Mouse (Mus musculus): ENCODE results near the gene Plcd4. TPM values are rescaled to one million over a fixed set of nuclear protein-coding genes. Genes with fewer than 3 reads are reported as not detected.

Plcd4 gene
- polyA plus RNA-seq, 1 experiment from 2014 or later, result 0.27 TPM

- Histone ChIP-seq H3K9ac (replicated peaks; ENCODE audit: low read depth) (peak within 1 kb of the TSS; percentile 50), H3K27ac (ENCODE audit: low read length) (peak within 1 kb of the TSS; percentile 55), H3K9me3 (ENCODE audit: low read length) (no peaks in the 10 kb centered on the region), H3K36me3 (ENCODE audit: insufficient read depth, low read length) (peaks cover 8% of the 10 kb centered on the region; the same call in 1 of the 2 replicates), H3K4me3 (ENCODE audit: low read depth, low read length) (peak within 1 kb of the TSS; percentile 72), H3K4me2 (replicated peaks; ENCODE audit: low read depth, low read length) (peak within 1 kb of the TSS; percentile 72), H3K27me3 (replicated peaks; ENCODE audit: insufficient read depth, low read length) (no peaks in the 10 kb centered on the region), H3K4me1 (ENCODE audit: insufficient read depth, low read depth, low read length) (peaks cover 5% of the 10 kb centered on the region; the same call in 1 of the 2 replicates)
- ATAC-seq, result peak; percentile 98
- DNase-seq (ENCODE audit: low spot score), result peak; percentile 100
- TF ChIP-seq CTCF (IDR thresholded peaks at IDR 0.05) (peak; percentile 40), EP300 (IDR thresholded peaks at IDR 0.05) (peak; percentile 80)
- WGBS, result 0% methylated on average over 48 of the region's 48 CpGs
Observed at GRCm38 (mm10) chr1:74587773-74588445, 45.2 kb downstream of the Plcd4 start, which contains the start of the genes Zfp142 and Bcs1l. TSS of gene Zfp142 (minus strand) at chr1:74588246. TSS of gene Bcs1l (plus strand) at chr1:74588289.

DNA sequence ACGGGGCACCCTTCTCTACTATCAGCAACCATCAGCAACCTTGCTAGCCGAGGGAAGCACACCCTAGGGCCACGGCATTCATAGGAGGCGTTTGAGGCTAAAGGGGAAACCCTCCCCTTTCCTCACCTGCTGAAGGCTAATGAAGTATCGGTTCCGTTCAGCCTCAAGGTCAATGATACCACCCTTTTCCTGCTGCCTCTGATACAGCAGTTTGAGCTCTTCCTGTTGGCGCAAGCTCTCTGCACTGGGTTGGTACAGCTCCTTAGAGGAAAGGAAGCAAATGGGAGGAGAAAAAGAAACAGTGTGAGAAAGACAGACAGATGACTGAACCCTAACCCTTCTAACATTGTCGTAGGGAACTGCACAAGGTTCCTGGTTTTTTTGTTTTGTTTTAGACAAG is 51.7 kb downstream of the Plcd4 start:
- no peak overlapping the region for H3K9ac ChIP-seq (replicated peaks; ENCODE audit: low read depth)
- no peak overlapping the region for H3K4me3 ChIP-seq (ENCODE audit: low read depth, low read length)
- DNase-seq (ENCODE audit: low spot score) (no peak), ATAC-seq (no peak)
- H3K27me3 ChIP-seq (replicated peaks; ENCODE audit: insufficient read depth, low read length), result no peaks in the 10 kb centered on the region
- H3K9me3 ChIP-seq (ENCODE audit: low read length), result no peaks in the 10 kb centered on the region
- H3K36me3 ChIP-seq (ENCODE audit: insufficient read depth, low read length), result peaks cover 40% of the 10 kb centered on the region
- TF ChIP-seq CTCF (IDR thresholded peaks at IDR 0.05) (no peak), EP300 (IDR thresholded peaks at IDR 0.05) (no peak)
- no peak overlapping the region for H3K4me2 ChIP-seq (replicated peaks; ENCODE audit: low read depth, low read length)
- 61% methylated on average over 8 of the region's 8 CpGs for WGBS
- no peaks in the 10 kb centered on the region for H3K4me1 ChIP-seq (ENCODE audit: insufficient read depth, low read depth, low read length)
- no peak overlapping the region for H3K27ac ChIP-seq (ENCODE audit: low read length)

- H3K27ac ChIP-seq (ENCODE audit: low read length), result peak overlapping the region; percentile 57
- TF ChIP-seq EP300 (IDR thresholded peaks at IDR 0.05) (no peak), CTCF (IDR thresholded peaks at IDR 0.05) (no peak)
- peak overlapping the region; percentile 66 for H3K9ac ChIP-seq (replicated peaks; ENCODE audit: low read depth)
- DNase-seq (ENCODE audit: low spot score) (peak; percentile 13), ATAC-seq (peak; percentile 52; the same call in 1 of the 2 replicates)
- no peaks in the 10 kb centered on the region for H3K27me3 ChIP-seq (replicated peaks; ENCODE audit: insufficient read depth, low read length)
- 7% methylated on average over 24 of the region's 26 CpGs for WGBS
- H3K4me3 ChIP-seq (ENCODE audit: low read depth, low read length), result peak overlapping the region; percentile 70
- H3K9me3 ChIP-seq (ENCODE audit: low read length), result no peaks in the 10 kb centered on the region
- peak overlapping the region; percentile 77 for H3K4me2 ChIP-seq (replicated peaks; ENCODE audit: low read depth, low read length)
- peaks cover 11% of the 10 kb centered on the region; the same call in 1 of the 2 replicates for H3K36me3 ChIP-seq (ENCODE audit: insufficient read depth, low read length)
- H3K4me1 ChIP-seq (ENCODE audit: insufficient read depth, low read depth, low read length), result peaks cover 8% of the 10 kb centered on the region
Observed at GRCm38 (mm10) chr1:74600501-74601266, 58.0 kb downstream of the Plcd4 start.

GRCm38 (mm10) chr1:74601267-74601962 is 58.7 kb downstream of the Plcd4 start, which contains the start of the genes Rnf25 and Stk36:
TSS of gene Rnf25 (minus strand) at chr1:74601397.
TSS of gene Stk36 (plus strand) at chr1:74601445.
- peak; percentile 95 for ATAC-seq
- Histone ChIP-seq H3K36me3 (ENCODE audit: insufficient read depth, low read length) (peaks cover 9% of the 10 kb centered on the region; the same call in 1 of the 2 replicates), H3K9ac (replicated peaks; ENCODE audit: low read depth) (peak within 1 kb of the TSS; percentile 66), H3K4me1 (ENCODE audit: insufficient read depth, low read depth, low read length) (peaks cover 8% of the 10 kb centered on the region), H3K27me3 (replicated peaks; ENCODE audit: insufficient read depth, low read length) (no peaks in the 10 kb centered on the region), H3K9me3 (ENCODE audit: low read length) (no peaks in the 10 kb centered on the region), H3K27ac (ENCODE audit: low read length) (peak within 1 kb of the TSS; percentile 57), H3K4me2 (replicated peaks; ENCODE audit: low read depth, low read length) (peak within 1 kb of the TSS; percentile 77), H3K4me3 (ENCODE audit: low read depth, low read length) (peak within 1 kb of the TSS; percentile 70)
- WGBS, result 9% methylated on average over 25 of the region's 25 CpGs
- DNase-seq (ENCODE audit: low spot score), result peak; percentile 97
- TF ChIP-seq EP300 (IDR thresholded peaks at IDR 0.05) (peak; percentile 60; the same call in 1 of the 2 replicates), CTCF (IDR thresholded peaks at IDR 0.05) (no peak)

Small RNA genes lying within 50 kb of the gene (microRNA-seq; reads per million reads assigned to microRNA genes)
- not detected for gene Gm25035

Other genes with a start within 250 kb of the Plcd4 start
- gene Tmbim1, start 237.3 kb upstream of the Plcd4 start, polyA plus RNA-seq (2015; fragmentation: Nextera tagmentation; extraction: Ambion mirVana), result 148 and 149 TPM in 2 replicates
- gene Catip, start 180.8 kb upstream of the Plcd4 start, polyA plus RNA-seq (2015; fragmentation: Nextera tagmentation; extraction: Ambion mirVana), result 3.4 and 5.1 TPM in 2 replicates
- 4.6 and 4.8 TPM in 2 replicates for gene Slc11a1, start 167.7 kb upstream of the Plcd4 start, polyA plus RNA-seq (2015; fragmentation: Nextera tagmentation; extraction: Ambion mirVana)
- gene Ctdsp1, start 151.4 kb upstream of the Plcd4 start, polyA plus RNA-seq (2015; fragmentation: Nextera tagmentation; extraction: Ambion mirVana), result 72.5 and 75.0 TPM in 2 replicates
- gene Vil1, start 133.5 kb upstream of the Plcd4 start, polyA plus RNA-seq (2015; fragmentation: Nextera tagmentation; extraction: Ambion mirVana), result 0.75 and 1.3 TPM in 2 replicates
- gene Cnot9, start 36.8 kb upstream of the Plcd4 start, polyA plus RNA-seq (2015; fragmentation: Nextera tagmentation; extraction: Ambion mirVana), result 20.0 and 20.9 TPM in 2 replicates
- 9.1 and 9.8 TPM in 2 replicates for gene Usp37, start 1.4 kb downstream of the Plcd4 start, polyA plus RNA-seq (2015; fragmentation: Nextera tagmentation; extraction: Ambion mirVana)
- 2.7 and 3.1 TPM in 2 replicates for gene Zfp142, start 45.4 kb downstream of the Plcd4 start, polyA plus RNA-seq (2015; fragmentation: Nextera tagmentation; extraction: Ambion mirVana)
- gene Bcs1l, start 45.4 kb downstream of the Plcd4 start, polyA plus RNA-seq (2015; fragmentation: Nextera tagmentation; extraction: Ambion mirVana), result 7.1 and 8.3 TPM in 2 replicates
- 26.6 and 26.9 TPM in 2 replicates for gene Rnf25, start 58.5 kb downstream of the Plcd4 start, polyA plus RNA-seq (2015; fragmentation: Nextera tagmentation; extraction: Ambion mirVana)
- gene Stk36, start 58.6 kb downstream of the Plcd4 start, polyA plus RNA-seq (2015; fragmentation: Nextera tagmentation; extraction: Ambion mirVana), result 12.5 and 16.3 TPM in 2 replicates
- gene Ttll4, start 118.9 kb downstream of the Plcd4 start, polyA plus RNA-seq (2015; fragmentation: Nextera tagmentation; extraction: Ambion mirVana), result 4.2 and 4.7 TPM in 2 replicates
- 5.2 and 5.4 TPM in 2 replicates for gene Cyp27a1, start 170.7 kb downstream of the Plcd4 start, polyA plus RNA-seq (2015; fragmentation: Nextera tagmentation; extraction: Ambion mirVana)
- 2.6 and 4.6 TPM in 2 replicates for gene Prkag3, start 206.3 kb downstream of the Plcd4 start, polyA plus RNA-seq (2015; fragmentation: Nextera tagmentation; extraction: Ambion mirVana)
- 0.36 and 0.50 TPM in 2 replicates for gene Wnt6, start 229.0 kb downstream of the Plcd4 start, polyA plus RNA-seq (2015; fragmentation: Nextera tagmentation; extraction: Ambion mirVana)
- gene Wnt10a, start 248.6 kb downstream of the Plcd4 start, polyA plus RNA-seq (2015; fragmentation: Nextera tagmentation; extraction: Ambion mirVana), result not detected in 2 replicates